Mouse (Mus musculus) right cerebral cortex, adult 2 months (tissue): Measurements from ENCODE around the gene Ankrd55.

ENCODE experiments used
- DNase-seq, 2 experiments: peaks; one replicate each; pipeline ENCODE4 v3.0.0; 2021 to 2022; ENCODE audit warnings: low spot score in 2 of 2

The Ankrd55 gene

GRCm38 (mm10) chr13:112378782-112379305 is 90.6 kb downstream of the Ankrd55 start:
- DNase-seq, result no peak

- DNase-seq, result no peak
Observed at GRCm38 (mm10) chr13:112381476-112381875, 93.2 kb downstream of the Ankrd55 start.

- no peak for DNase-seq
Observed at GRCm38 (mm10) chr13:112382457-112382856, 94.2 kb downstream of the Ankrd55 start.

DNA sequence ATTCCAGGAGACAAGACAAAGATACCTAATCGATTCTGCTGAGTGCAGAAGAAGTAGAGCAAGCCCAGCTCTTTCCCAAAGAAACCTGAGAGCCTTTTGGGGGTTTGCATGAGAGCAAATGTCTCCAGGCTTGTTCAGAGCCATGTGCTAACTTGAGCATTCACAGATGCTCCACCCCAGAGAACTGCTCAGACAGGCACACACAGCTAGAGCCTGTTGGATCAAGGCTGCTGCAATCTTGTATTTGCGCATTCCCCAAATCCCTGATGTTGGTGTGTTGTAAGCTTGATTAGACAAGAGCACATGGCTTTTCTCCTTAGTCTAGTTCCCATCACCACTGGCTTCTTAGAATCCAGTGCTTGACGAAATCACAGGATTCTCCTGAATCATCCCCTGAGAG is 94.7 kb downstream of the Ankrd55 start:
- DNase-seq, result no peak

DNA sequence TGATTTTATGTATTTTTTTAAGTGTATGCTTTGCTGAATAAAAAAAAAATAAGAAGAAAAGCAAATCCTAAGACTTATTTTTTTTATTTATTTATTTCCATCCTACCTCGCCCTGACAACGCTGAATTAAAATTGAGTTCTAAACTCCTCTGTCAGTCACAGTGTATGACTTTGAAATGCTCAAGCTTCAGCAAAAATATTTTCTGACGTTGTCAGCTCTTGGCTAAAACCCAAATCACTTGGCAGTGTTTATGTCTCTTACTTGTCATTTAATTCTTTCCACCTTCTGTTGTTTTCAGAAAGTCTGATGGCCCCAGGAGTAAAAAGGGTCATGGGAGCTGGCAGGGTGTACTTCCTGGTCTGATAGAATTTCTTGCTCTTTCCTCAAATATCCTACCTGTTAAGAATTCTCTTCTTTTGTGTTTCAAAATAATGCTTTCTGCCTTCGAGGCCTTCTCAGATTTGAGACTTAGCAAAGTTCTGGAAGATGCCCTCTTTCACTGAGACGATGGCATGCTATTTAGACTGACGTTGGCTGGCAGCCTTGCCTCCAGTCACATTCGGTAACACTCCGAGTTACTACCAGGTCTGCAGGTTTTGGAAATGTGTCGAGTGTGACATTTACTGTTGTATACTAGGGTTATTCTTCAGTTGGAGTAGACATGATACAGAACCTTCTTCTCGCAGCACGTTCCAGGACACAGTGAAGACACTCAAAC is 95.8 kb downstream of the Ankrd55 start:
- DNase-seq, result no peak

- DNase-seq, result no peak
Observed at GRCm38 (mm10) chr13:112385040-112385439, 96.8 kb downstream of the Ankrd55 start.

DNA sequence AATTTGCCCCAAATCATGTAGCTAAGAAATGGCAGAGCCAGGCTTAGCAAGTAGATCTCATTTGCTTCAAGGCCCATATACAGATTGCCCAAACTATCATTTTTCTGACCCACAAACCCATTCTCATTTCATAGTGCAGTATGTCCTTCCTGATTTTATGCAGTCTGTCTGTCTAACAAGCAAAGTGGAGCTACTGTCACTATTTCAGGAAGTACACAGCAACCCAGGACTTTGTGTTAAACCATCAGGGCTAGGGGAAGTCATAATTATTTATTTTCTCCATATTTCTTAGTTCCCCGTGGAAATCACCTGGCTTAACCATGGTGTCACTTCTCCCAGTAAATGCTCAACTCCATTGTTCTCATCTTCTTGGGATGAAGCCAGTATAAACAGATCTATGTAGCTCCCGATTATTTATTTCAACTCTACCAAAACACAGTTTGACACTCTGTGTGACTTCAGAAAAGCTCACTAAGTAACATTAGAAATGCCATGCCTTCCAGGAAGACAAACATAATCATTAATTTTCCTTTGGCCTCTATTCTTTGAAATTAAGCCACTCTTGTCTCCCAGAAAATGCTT is 98.3 kb downstream of the Ankrd55 start:
- no peak for DNase-seq

- no peak for DNase-seq
Observed at GRCm38 (mm10) chr13:112387279-112387678, 99.0 kb downstream of the Ankrd55 start.

DNA sequence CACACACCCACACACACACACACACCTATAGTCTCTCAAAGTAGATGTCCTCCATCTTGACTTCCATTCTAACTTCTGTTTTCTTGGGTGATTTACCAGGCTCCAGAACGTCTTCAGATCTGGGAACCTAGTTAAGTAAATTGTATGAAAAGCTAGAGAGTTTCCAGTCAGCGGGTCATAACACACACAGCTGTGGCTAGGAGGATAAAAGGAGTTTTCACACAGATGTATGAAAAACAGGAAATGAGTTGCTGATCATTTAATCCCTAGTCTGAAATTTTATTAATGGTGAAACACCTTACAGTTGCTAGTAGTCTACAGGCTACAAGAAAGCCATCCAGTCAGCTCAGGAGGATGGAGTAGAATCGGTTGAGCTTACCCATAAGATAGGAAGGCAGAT is 99.9 kb downstream of the Ankrd55 start:
- no peak for DNase-seq

- no peak for DNase-seq
Observed at GRCm38 (mm10) chr13:112390206-112390605, 102.0 kb downstream of the Ankrd55 start.

- no peak for DNase-seq
Observed at GRCm38 (mm10) chr13:112391354-112391753, 103.1 kb downstream of the Ankrd55 start.

DNA sequence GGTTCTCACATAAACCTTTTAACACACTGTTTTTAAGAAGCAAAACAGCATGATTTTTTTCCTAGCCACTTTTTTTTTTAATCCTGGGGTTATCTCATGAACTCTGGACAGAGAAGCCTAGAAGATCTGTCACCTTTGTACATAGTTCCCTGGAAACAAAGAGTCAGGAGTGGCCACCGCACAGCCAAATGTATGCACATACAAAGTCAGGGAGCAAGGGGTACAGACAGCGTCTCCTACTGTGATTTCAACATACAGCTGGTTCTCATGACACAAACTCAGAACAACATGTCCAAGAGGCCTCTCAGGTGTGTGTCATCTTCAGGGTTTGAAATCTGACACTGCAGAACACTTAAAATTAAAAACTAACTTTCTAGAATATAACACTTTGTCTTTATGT is 105.1 kb downstream of the Ankrd55 start:
- no peak for DNase-seq

DNA sequence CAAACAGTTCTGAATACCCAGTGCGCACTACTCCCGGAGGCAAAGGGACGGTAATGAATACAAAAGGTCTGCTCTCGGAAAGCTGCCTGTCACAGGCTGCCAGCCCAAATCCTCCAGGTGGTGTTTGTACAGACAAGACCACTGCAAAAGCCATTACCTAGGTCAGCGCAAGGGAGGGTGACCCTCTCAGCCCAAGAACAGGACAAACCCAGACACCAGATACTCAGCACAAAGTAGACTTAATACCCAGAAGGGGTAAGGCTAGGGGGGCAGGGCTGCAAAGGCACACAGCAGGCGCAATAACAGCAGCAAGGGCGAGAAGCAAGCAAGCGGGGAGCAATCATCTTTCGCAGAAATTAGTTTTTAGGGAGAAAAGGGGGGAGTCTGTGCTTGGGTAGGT is 106.0 kb downstream of the Ankrd55 start:
- DNase-seq, result no peak

- DNase-seq, result no peak
Observed at GRCm38 (mm10) chr13:112404723-112405122, 116.5 kb downstream of the Ankrd55 start.

DNA sequence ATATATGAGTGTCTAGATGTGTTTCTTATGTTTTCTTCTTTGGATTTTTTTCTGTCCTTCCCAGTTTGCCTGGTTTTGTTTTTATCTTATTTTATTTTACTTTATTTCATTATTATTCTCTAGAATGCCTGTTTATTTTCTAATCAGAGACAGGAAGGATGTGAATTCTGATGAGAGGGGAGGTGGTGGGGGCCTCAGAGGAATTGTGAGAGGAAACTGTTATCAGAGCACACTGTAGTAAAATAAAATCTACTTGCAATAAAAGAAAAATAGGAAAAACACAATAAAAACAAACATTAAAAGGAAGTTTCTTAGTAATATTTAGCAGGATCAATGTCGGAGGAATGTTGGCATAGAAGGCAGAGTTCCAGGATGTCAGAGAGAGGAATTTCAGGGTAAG is 116.9 kb downstream of the Ankrd55 start:
- DNase-seq, result no peak

GRCm38 (mm10) chr13:112406618-112407017 is 118.4 kb downstream of the Ankrd55 start:
- no peak for DNase-seq

DNA sequence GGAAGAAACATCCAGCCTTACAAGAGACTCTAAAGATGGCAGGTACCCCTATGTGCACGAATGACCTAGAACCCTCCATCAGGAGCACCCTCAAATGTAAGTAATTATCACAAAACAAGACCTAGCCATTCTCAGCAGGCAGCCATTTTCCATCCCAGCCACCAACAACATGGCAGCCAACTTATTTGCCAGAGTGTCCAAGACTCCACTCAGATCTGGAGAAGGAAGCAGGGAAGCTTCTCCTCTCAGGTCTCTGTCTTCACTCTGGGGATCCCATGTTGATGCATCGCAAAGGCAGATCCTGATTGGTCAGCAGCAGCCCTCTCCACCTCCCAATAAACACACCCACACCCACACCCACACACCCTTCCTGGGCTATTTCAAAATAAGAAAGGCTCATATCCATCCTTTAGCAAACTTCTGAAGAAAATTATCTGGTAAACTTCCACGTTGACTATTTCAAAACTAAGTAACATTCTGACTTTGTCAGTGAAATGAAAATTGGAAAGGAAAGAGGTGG is 119.0 kb downstream of the Ankrd55 start:
- DNase-seq, result no peak

GRCm38 (mm10) chr13:112407776-112408490 is 119.7 kb downstream of the Ankrd55 start:
- no peak for DNase-seq

- DNase-seq, result no peak
Observed at GRCm38 (mm10) chr13:112408701-112409100, 120.5 kb downstream of the Ankrd55 start.

- no peak for DNase-seq
Observed at GRCm38 (mm10) chr13:112409331-112409730, 121.1 kb downstream of the Ankrd55 start.

- no peak for DNase-seq
Observed at GRCm38 (mm10) chr13:112409851-112410250, 121.6 kb downstream of the Ankrd55 start.

DNA sequence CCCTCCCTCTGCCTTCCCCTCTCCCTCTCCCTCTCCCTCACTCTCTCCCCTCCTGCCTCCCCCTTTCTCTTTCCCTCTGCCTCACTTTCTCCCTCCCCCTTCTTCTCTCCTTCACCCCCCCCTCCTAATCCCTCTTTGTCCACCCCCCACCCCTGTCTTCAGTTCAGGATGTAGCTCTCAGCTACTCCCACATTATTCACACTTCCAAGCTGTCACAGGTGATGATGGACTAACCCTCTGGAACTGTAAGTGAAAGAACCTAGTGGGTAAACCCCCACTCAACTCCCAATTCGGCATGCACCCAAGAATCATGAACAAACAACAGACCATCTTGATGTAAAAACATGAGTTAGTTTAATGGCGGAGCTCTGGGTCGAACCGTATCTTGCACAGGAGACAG is 122.2 kb downstream of the Ankrd55 start:
- DNase-seq, result no peak
